Mouse (Mus musculus) spleen, postnatal 4 days (tissue): ENCODE measurements around the gene Rps29.
A peak's percentile ranks its signal among the peaks of the same experiment; 100 is the strongest.

Experiments
- DNase-seq, 2 experiments: peaks; one replicate each; pipeline ENCODE4 v3.0.0; 2022; ENCODE audit warnings: low spot score in 2 of 2

Gene Rps29

DNA sequence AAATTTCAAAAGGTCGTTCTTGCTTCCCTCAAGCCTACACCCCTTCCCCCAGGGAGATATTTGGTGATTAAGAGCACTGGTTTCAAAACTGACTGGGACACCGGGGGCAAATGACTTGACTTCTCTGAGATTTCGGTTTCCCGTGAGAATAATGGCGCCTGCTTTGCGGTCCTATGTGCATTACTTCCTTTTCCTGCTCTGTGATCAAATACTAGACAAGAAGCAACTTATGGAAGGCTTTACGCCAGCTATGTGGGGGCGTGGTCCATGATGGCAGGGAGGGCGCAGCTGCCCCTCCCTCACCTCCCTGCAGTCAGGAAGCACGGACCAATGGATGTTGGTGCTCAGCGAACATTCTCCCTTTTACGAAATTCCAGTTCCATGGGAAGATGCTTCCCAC lies 28.5 kb downstream of the Rps29 start:
- no peak for DNase-seq

DNA sequence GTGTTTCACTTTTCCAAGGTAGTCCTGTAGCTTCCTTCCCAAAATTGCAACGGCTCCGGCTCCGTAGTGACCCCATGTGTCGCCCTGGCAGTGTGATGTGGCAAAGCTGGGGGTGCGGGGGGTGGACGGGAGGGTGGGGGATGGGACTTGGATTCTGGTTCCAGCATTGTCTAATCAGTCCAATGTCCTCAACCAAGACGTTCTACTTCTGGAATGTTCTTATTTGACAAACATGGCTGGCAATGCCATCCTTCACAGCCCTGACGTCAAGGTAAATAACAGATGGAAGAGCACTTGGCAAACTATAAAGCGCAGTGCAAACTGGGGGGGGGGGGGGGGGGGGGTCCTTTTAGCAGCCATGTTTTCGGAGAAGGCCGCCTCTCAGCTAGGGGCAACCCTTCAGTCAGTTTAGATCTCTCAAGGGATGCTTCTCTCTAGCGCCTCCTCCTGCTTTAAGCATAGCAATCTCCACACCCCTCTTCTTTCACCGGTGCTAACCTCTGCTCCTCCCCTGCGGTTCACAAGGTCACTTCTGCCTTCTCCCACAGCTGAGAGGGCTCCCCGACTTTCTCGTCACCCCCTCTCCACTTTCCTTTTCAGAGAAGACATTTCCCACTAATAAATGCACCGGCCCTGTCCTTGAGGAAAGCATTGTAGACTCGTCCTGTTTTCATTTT lies 29.2 kb downstream of the Rps29 start:
- DNase-seq = no peak

DNA sequence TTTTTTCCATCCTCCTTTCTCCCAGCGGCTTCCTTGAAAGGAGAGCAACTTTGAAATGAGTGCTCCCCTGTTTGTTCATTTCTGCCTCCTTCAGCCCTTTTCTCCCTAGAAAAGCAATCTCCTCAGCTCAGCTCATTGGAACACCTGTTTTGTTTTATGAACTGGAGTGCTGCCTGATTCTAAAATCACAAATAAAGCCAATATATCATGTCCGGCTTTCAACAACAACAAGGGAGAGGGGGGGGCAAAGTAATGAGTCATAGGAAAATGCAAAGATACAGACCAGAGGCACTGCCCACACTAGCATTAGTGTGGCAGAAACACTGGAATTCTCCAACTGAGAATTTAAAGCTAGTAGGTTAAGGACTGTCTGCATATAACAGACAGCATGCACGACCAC lies 31.4 kb downstream of the Rps29 start:
- no peak for DNase-seq

- DNase-seq = peak; percentile 19 to 71
Measured at GRCm38 (mm10) chr12:69127170-69127569, 31.8 kb downstream of the Rps29 start.

- DNase-seq = no peak
Measured at GRCm38 (mm10) chr12:69125066-69125465, 33.9 kb downstream of the Rps29 start.

- DNase-seq = no peak
Measured at GRCm38 (mm10) chr12:69122801-69123200, 36.2 kb downstream of the Rps29 start.

DNA sequence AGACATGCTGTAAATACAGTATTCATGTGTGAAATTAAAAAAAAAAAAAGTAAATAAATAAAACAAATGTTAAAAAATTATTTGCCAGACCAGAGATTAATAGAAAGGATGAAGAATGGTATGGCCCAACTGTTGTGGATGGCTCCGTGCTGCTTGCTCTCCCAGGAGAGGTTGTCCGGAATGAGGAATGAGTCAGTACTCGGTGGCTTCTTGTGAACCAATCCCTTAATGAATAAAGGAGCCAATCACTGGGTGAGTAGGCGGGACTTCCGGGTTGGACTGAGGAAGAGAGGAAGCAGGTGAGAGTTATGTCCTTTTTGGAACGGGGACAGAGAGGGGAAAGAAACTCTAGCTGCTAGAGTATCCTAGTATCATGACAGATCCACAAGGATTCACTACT lies 39.1 kb downstream of the Rps29 start:
- DNase-seq = no peak
